Mouse (Mus musculus) hindbrain, embryonic 11.5 days (tissue): ENCODE measurements around the gene Lgals8. TPM values are rescaled to one million over a fixed set of nuclear protein-coding genes. Genes with fewer than 3 reads are reported as not detected.

ENCODE experiments used
- ATAC-seq: fragments of 200-750 bp; cut with Nextera tagmentation; 2 replicates; pipeline ENCODE4 v1.8.0; 2017; ENCODE audit warnings: mild to moderate bottlenecking, moderate TSS enrichment, moderate library complexity; ENCODE audit not compliant: low FRiP score
- DNase-seq: peaks from one replicate; pipeline ENCODE4 v3.0.0-alpha.2; 2015; ENCODE audit warnings: low spot score
- H3K27ac ChIP-seq: fragments of 300-500 bp; sonication (generic); 2 replicates; pipeline ENCODE4 v1.5.1; 2014; ENCODE audit warnings: mild to moderate bottlenecking, low read depth, low read length
- H3K27me3 ChIP-seq: fragments of 300-500 bp; sonication (generic); 2 replicates; pipeline ENCODE4 v1.6.1; 2014; ENCODE audit warnings: mild to moderate bottlenecking, low read length, moderate library complexity, mixed read lengths; ENCODE audit not compliant: control insufficient read depth, insufficient read depth
- H3K36me3 ChIP-seq: fragments of 300-500 bp; sonication (generic); 2 replicates; pipeline ENCODE4 v1.6.1; 2014; ENCODE audit warnings: mild to moderate bottlenecking, low read length, moderate library complexity, mixed read lengths; ENCODE audit not compliant: control insufficient read depth, insufficient read depth
- H3K4me1 ChIP-seq: fragments of 300-500 bp; sonication (generic); replicated peaks from 2 replicates; pipeline ENCODE4 v1.6.1; 2014; ENCODE audit warnings: low read length, mixed read lengths; ENCODE audit not compliant: control insufficient read depth, insufficient read depth
- H3K4me2 ChIP-seq: fragments of 300-500 bp; sonication (generic); replicated peaks from 2 replicates; pipeline ENCODE4 v1.6.1; 2014; ENCODE audit warnings: mild to moderate bottlenecking, low read depth, low read length
- H3K4me3 ChIP-seq: fragments of 300-500 bp; sonication (generic); 2 replicates; pipeline ENCODE4 v1.5.1; 2014; ENCODE audit warnings: low read depth, low read length
- H3K9ac ChIP-seq: fragments of 300-500 bp; sonication (generic); 2 replicates; pipeline ENCODE4 v1.6.1; 2014; ENCODE audit warnings: low read depth, low read length
- H3K9me3 ChIP-seq: fragments of 300-500 bp; sonication (generic); 2 replicates; pipeline ENCODE4 v1.6.1; 2016; ENCODE audit warnings: low read length; ENCODE audit not compliant: control insufficient read depth
- WGBS: fragments of 180-500 bp; shearing (Covaris S2); extraction: QIAGEN DNeasy Blood & Tissue Kit; methylation state at CpG from one replicate; pipeline ENCODE4 v1.1.7; 2014; 5-methylcytosine and 5-hydroxymethylcytosine counted together
- polyA plus RNA-seq: library from polyadenylated mRNA; unstranded; fragments of >200 nt; fragmentation: Nextera tagmentation; extraction: Ambion mirVana; gene quantifications from 2 replicates; pipeline ENCODE4 v1.2.1, GENCODE M21; 2014

Gene Lgals8
- polyA plus RNA-seq = 12.2 and 12.3 TPM in 2 replicates

DNA sequence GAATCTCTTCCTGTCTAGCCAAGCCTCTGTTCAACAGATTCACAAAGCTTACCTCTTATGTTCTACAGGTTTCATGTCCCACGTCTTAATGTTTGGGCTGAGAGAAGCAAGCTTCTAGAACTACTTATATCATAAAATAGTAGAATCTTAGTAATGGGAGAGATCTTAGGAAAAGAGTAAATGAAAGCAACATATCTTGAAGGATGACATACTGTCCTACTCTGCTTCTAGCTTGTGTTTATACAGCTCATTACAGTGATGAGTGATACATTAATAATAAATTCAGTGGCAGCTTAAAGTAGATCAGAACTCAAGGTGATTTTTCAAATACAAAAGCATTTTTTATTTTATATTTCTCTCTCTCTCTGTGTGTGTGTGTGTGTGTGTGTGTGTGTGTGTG, at the start of gene Lgals8:
Lgals8 (minus strand) TSS at position 101 of the 400 bp plus-strand sequence.
- no peak within 1 kb of the TSS for H3K4me3 ChIP-seq
- H3K27ac ChIP-seq = no peak within 1 kb of the TSS
- H3K9me3 ChIP-seq = no peaks in the 10 kb centered on the region
- no peak within 1 kb of the TSS for H3K9ac ChIP-seq
- H3K4me2 ChIP-seq = no peak within 1 kb of the TSS
- ATAC-seq (no peak), DNase-seq (no peak)
- WGBS = 91% methylated on average over 1 of the region's 1 CpGs
- no peaks in the 10 kb centered on the region for H3K27me3 ChIP-seq
- no peaks in the 10 kb centered on the region for H3K4me1 ChIP-seq
- no peaks in the 10 kb centered on the region for H3K36me3 ChIP-seq

DNA sequence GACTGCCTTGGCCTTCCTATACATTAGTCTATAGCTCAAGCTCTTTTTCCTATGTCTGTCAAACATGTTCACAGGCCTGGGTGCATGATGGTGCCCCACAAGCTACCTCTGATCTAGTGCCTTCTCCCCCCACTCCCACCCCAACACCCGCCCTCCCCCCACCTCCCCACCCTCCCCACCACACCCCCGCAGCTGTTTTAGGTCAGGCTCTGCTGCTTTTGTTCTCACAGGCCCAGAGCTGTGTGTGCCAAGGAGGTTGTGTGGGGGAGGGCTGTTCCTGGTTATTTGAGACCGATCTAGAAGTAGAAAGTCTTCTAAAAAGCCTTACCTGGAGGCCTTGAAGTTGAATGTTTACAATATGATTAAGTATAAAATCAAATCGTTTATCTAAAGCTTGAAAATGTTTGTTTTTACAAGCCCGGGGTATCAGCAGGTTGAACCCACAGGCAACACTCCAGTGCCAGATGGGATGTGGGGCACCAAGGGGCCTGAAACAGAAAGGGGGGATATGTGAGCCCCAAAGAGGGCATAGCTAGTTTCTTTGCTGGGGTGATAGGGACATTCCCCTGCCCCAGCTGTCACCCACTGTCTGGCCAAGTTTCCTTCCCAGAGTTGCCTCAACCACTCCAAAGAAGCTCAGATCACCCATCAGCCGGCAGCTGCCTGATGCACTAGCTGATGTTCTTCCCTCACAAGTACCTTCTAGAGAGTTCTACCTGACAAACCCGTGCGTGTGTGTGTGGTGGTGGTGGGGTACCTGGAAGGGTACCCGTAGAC, 46.6 kb upstream of the Lgals8 start:
- H3K9ac ChIP-seq = no peak overlapping the region
- H3K9me3 ChIP-seq = no peaks in the 10 kb centered on the region
- no peak overlapping the region for H3K4me3 ChIP-seq
- H3K27ac ChIP-seq = no peak overlapping the region
- no peaks in the 10 kb centered on the region for H3K36me3 ChIP-seq
- H3K4me2 ChIP-seq = no peak overlapping the region
- no peaks in the 10 kb centered on the region for H3K4me1 ChIP-seq
- DNase-seq = no peak
- WGBS = 75% methylated on average over 8 of the region's 9 CpGs
- no peaks in the 10 kb centered on the region for H3K27me3 ChIP-seq
- ATAC-seq = no peak

DNA sequence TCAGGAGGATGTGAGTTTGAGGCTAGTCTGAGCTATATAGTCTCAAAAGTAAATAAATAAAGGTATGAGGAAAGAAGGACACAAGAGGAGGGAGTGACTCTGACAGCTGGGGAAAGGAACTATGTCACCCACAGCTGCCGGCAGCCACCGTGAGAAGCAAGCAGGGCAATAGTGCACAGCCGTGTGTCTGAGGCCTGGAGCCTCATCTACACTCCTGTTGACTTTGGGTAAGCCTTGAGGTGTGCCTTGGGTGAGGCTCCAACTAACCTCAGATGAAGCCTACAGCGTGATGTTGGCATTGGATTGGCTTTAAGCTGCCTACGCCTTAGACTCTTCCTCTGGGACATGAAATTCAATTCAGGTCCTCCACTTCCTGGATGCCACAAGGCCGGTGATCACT, 45.3 kb upstream of the Lgals8 start:
- Histone ChIP-seq H3K4me2 (no peak overlapping the region), H3K36me3 (no peaks in the 10 kb centered on the region), H3K4me3 (no peak overlapping the region), H3K27me3 (no peaks in the 10 kb centered on the region), H3K27ac (no peak overlapping the region), H3K4me1 (no peaks in the 10 kb centered on the region), H3K9me3 (no peaks in the 10 kb centered on the region), H3K9ac (no peak overlapping the region)
- ATAC-seq (no peak), DNase-seq (no peak)
- WGBS = 92% methylated on average over 6 of the region's 6 CpGs

DNA sequence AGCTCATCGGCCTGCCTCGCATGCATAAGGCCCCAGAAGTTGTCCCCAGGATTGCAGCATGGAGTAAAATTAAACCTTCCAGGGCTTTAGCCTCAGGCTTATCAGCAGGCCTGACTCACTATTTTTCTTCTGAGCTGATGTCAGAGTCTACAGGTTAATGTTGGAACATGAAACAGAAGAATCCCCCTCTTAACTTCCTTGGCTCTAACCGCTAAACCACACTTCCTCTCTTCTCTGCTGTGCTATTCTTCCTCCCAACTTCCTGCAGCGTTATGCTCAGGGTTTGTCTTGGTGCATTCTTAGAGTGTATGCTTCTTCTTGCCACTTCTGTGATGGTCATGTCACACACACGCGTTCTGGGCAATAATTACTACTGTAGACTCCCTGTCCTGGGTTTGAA, 42.7 kb upstream of the Lgals8 start:
- H3K4me1 ChIP-seq = no peaks in the 10 kb centered on the region
- no peak for ATAC-seq
- H3K4me2 ChIP-seq = no peak overlapping the region
- no peak overlapping the region for H3K4me3 ChIP-seq
- H3K36me3 ChIP-seq = no peaks in the 10 kb centered on the region
- no peak for DNase-seq
- no peak overlapping the region for H3K9ac ChIP-seq
- no peaks in the 10 kb centered on the region for H3K9me3 ChIP-seq
- no peak overlapping the region for H3K27ac ChIP-seq
- H3K27me3 ChIP-seq = no peaks in the 10 kb centered on the region
- WGBS = 88% methylated on average over 6 of the region's 6 CpGs

DNA sequence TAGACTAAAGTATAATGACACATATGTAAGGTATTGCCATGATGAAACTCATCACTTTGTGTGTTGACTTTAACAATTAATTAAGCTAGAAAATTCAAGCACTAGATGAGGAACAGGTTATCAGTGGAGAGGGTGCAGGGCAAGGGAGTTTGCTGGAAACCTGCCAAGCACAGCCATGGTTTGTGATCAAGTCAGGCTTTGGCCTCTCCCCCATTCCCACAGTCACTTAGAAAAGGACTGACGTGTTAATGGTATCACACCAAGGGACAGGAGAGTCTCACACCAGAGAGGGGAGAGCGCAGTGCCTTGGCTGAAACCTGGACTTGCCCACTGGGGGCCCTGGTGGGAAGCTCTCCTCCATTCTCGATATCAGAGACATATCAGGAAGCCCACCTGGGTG, 40.6 kb upstream of the Lgals8 start:
- no peaks in the 10 kb centered on the region for H3K9me3 ChIP-seq
- H3K4me1 ChIP-seq = no peaks in the 10 kb centered on the region
- H3K27ac ChIP-seq = no peak overlapping the region
- H3K4me3 ChIP-seq = no peak overlapping the region
- no peak overlapping the region for H3K9ac ChIP-seq
- no peak overlapping the region for H3K4me2 ChIP-seq
- no peaks in the 10 kb centered on the region for H3K36me3 ChIP-seq
- DNase-seq (no peak), ATAC-seq (no peak)
- H3K27me3 ChIP-seq = no peaks in the 10 kb centered on the region
- WGBS = 81% methylated on average over 3 of the region's 3 CpGs

DNA sequence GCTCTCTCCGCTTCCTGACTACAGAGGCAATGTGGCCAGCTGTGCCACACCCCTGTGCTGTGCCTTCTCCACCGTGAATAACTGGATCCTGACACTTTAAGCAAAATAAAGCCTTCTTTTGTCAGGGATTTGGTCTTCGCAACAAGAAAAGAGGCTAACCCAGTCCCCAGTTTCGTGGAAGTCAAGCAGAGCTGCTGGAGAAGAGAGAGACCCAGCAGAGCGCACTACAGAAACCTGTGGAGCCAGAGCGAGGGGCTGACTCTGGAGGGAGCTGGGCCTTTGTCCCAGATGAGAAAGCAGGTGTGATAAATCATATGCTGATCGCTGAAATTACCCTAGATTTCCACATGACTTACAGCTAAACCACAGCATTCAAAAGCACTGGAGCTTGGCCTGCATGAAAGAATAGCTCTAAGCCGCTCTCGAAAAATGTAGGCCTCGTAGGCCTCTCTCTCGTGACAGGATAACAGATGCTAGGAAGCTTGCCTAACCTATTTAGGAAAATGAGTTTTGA, 38.6 kb upstream of the Lgals8 start:
- DNase-seq (peak; percentile 45), ATAC-seq (peak; percentile 82)
- 34% methylated on average over 11 of the region's 11 CpGs for WGBS
- Histone ChIP-seq H3K27ac (no peak overlapping the region; the same call in none of the 2 replicates), H3K9me3 (no peaks in the 10 kb centered on the region), H3K4me3 (no peak overlapping the region), H3K9ac (no peak overlapping the region), H3K36me3 (no peaks in the 10 kb centered on the region), H3K4me2 (no peak overlapping the region), H3K4me1 (no peaks in the 10 kb centered on the region), H3K27me3 (no peaks in the 10 kb centered on the region)

DNA sequence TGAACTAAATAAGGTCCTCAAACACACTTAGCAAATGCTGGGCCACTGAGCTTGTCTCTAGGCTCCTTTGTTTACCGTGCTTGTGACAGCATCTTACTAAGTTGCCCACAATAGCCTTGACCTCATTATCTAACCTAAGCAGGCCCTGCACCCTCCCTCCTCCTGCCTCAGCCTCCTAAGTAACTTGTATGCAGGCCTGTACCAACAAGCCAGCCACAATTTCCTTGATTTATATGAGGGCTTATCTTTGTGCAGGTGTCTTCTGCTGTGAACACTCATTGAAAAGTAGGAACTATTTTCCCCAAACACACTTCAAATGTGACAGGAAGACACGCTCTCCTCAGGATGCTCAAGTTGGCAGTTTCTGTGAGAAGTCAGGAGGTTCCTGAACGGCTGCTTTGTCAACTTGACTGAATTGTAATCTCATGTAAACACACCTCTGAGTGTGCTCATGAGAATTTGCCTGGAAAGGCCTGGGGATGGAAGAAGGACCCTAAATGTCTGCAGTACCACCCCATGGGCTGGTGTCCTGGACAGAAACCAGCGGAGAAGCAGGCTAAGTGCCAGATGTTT, 38.0 kb upstream of the Lgals8 start:
- 42% methylated on average over 4 of the region's 4 CpGs for WGBS
- no peaks in the 10 kb centered on the region for H3K36me3 ChIP-seq
- H3K27me3 ChIP-seq = no peaks in the 10 kb centered on the region
- H3K9ac ChIP-seq = no peak overlapping the region
- H3K4me2 ChIP-seq = no peak overlapping the region
- H3K9me3 ChIP-seq = no peaks in the 10 kb centered on the region
- no peak overlapping the region for H3K4me3 ChIP-seq
- no peak for DNase-seq
- no peak overlapping the region; the same call in 1 of the 2 replicates for H3K27ac ChIP-seq
- no peaks in the 10 kb centered on the region for H3K4me1 ChIP-seq
- no peak; the same call in 1 of the 2 replicates for ATAC-seq

DNA sequence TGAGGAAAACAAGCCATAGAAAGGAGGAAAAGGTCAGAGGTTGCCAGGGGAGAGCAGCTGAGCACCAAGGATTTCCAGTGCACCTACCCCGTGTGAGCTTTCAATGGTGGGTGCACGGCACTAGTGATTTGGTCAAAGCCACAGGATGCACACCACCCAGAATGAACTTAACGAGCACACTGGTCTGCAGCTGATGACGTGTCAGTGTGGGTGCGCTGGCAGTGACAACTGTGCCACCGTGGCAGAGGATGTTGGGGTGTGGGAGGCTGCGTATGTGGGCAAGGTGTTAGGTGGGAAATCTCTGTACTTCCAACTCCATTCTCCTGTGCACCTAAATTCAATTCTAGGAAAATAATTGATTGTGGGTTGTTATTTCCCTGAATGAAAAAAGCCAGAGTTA, 34.4 kb upstream of the Lgals8 start:
- 88% methylated on average over 7 of the region's 7 CpGs for WGBS
- no peak overlapping the region for H3K27ac ChIP-seq
- H3K4me1 ChIP-seq = no peaks in the 10 kb centered on the region
- no peak for ATAC-seq
- H3K9me3 ChIP-seq = no peaks in the 10 kb centered on the region
- no peak for DNase-seq
- no peak overlapping the region for H3K4me3 ChIP-seq
- H3K4me2 ChIP-seq = no peak overlapping the region
- H3K9ac ChIP-seq = no peak overlapping the region
- H3K27me3 ChIP-seq = no peaks in the 10 kb centered on the region
- no peaks in the 10 kb centered on the region for H3K36me3 ChIP-seq

DNA sequence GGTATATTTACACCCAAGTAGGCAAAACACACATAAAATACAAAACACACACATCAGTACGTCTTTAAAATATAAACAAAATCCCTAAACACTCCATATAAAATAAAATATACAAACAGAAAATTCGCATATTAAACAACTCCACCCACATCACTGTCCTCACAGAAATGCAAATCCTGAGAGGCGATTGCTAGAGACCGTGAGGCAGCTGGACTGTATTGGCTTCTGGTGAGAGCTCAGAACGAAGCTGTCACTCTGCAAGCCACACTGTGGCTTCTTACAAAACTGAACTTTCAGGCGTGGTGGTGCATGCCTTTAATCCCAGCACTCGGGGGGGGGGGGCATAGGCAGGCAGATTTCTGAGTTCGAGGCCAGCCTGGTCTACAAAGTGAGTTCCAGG, 33.1 kb upstream of the Lgals8 start:
- H3K4me2 ChIP-seq = no peak overlapping the region
- H3K4me3 ChIP-seq = no peak overlapping the region
- no peak for ATAC-seq
- H3K4me1 ChIP-seq = no peaks in the 10 kb centered on the region
- H3K9ac ChIP-seq = no peak overlapping the region
- no peak for DNase-seq
- H3K36me3 ChIP-seq = no peaks in the 10 kb centered on the region
- WGBS = 53% methylated on average over 8 of the region's 8 CpGs
- H3K27ac ChIP-seq = no peak overlapping the region
- H3K9me3 ChIP-seq = no peaks in the 10 kb centered on the region
- no peaks in the 10 kb centered on the region for H3K27me3 ChIP-seq
